Mouse (Mus musculus) midbrain, embryonic 11.5 days (tissue): ENCODE data around the gene Gm8994. TPM values are rescaled to one million over a fixed set of nuclear protein-coding genes. Genes with fewer than 3 reads are reported as not detected.
"Not testable (repeated sequence)": the region's sequence is repeated elsewhere in the genome, so short reads cannot be mapped to it uniquely, and the experiment has no call there.

Experiments
- ATAC-seq: fragments of 200-750 bp; cut with Nextera tagmentation; 2 replicates; pipeline ENCODE4 v1.8.0; 2017; ENCODE audit warnings: moderate TSS enrichment, moderate library complexity; ENCODE audit not compliant: low FRiP score
- DNase-seq: peaks from one replicate; pipeline ENCODE4 v3.0.0; 2015; ENCODE audit warnings: low spot score; ENCODE audit errors: missing footprints
- H3K27ac ChIP-seq: fragments of 300-500 bp; sonication (generic); 2 replicates; pipeline ENCODE4 v1.5.1; 2014; ENCODE audit warnings: low read depth, low read length
- H3K27me3 ChIP-seq: fragments of 300-500 bp; sonication (generic); 2 replicates; pipeline ENCODE4 v1.6.1; 2014; ENCODE audit warnings: mild to moderate bottlenecking, low read length, moderate library complexity, mixed read lengths; ENCODE audit not compliant: control insufficient read depth, insufficient read depth
- H3K36me3 ChIP-seq: fragments of 300-500 bp; sonication (generic); 2 replicates; pipeline ENCODE4 v1.6.1; 2014; ENCODE audit warnings: mild to moderate bottlenecking, low read length, moderate library complexity, mixed read lengths; ENCODE audit not compliant: control insufficient read depth, insufficient read depth
- H3K4me1 ChIP-seq: fragments of 300-500 bp; sonication (generic); 2 replicates; pipeline ENCODE4 v1.6.1; 2014; ENCODE audit warnings: low read length; ENCODE audit not compliant: control insufficient read depth, insufficient read depth
- H3K4me2 ChIP-seq: fragments of 300-500 bp; sonication (generic); 2 replicates; pipeline ENCODE4 v1.6.1; 2014; ENCODE audit warnings: mild to moderate bottlenecking, moderate library complexity
- H3K4me3 ChIP-seq: fragments of 300-500 bp; sonication (generic); 2 replicates; pipeline ENCODE4 v1.5.1; 2014; ENCODE audit warnings: low read depth, low read length
- H3K9ac ChIP-seq: fragments of 300-500 bp; sonication (generic); 2 replicates; pipeline ENCODE4 v1.6.1; 2014; ENCODE audit warnings: low read length
- H3K9me3 ChIP-seq: fragments of 300-500 bp; sonication (generic); 2 replicates; pipeline ENCODE4 v1.6.1; 2016; ENCODE audit warnings: low read length; ENCODE audit not compliant: control insufficient read depth
- WGBS: fragments of 180-500 bp; shearing (Covaris S2); extraction: QIAGEN DNeasy Blood & Tissue Kit; methylation state at CpG from one replicate; pipeline ENCODE4 v1.1.7; 2014; 5-methylcytosine and 5-hydroxymethylcytosine counted together
- polyA plus RNA-seq: library from polyadenylated mRNA; unstranded; fragments of >200 nt; fragmentation: Nextera tagmentation; extraction: Ambion mirVana; gene quantifications from 2 replicates; pipeline ENCODE4 v1.2.1, GENCODE M21; 2014

Gm8994 gene
- polyA plus RNA-seq = not detected in 2 replicates

- not testable (repeated sequence) for H3K4me2 ChIP-seq, H3K9me3 ChIP-seq, H3K27ac ChIP-seq, H3K9ac ChIP-seq, H3K36me3 ChIP-seq, DNase-seq, ATAC-seq, H3K4me3 ChIP-seq, H3K27me3 ChIP-seq, H3K4me1 ChIP-seq
- WGBS = 89% methylated on average over 4 of the region's 4 CpGs
Measured at GRCm38 (mm10) chr6:136327239-136327638, at the start of gene Gm8994. Gene Gm8994 (plus strand): TSS chr6:136327539.

- no peak for DNase-seq
- no peaks in the 10 kb centered on the region for H3K4me1 ChIP-seq
- H3K27ac ChIP-seq = no peak overlapping the region
Measured at GRCm38 (mm10) chr6:136277685-136278084, 49.7 kb upstream of the Gm8994 start.

GRCm38 (mm10) chr6:136284565-136284964 is 42.8 kb upstream of the Gm8994 start:
- H3K27me3 ChIP-seq = no peaks in the 10 kb centered on the region
- 91% methylated on average over 8 of the region's 8 CpGs for WGBS

More at GRCm38 (mm10) chr6:136277685-136278084, 49.7 kb upstream of the Gm8994 start:
- H3K4me2 ChIP-seq = no peak overlapping the region
- no peaks in the 10 kb centered on the region for H3K36me3 ChIP-seq
- no peaks in the 10 kb centered on the region for H3K27me3 ChIP-seq
- H3K4me3 ChIP-seq = no peak overlapping the region
- ATAC-seq = no peak
- H3K9ac ChIP-seq = no peak overlapping the region
- 87% methylated on average over 4 of the region's 4 CpGs for WGBS
- no peaks in the 10 kb centered on the region for H3K9me3 ChIP-seq

GRCm38 (mm10) chr6:136286180-136286579 is 41.2 kb upstream of the Gm8994 start:
- H3K27me3 ChIP-seq = no peaks in the 10 kb centered on the region
- no peak overlapping the region for H3K4me2 ChIP-seq
- no peaks in the 10 kb centered on the region for H3K9me3 ChIP-seq
- H3K27ac ChIP-seq = no peak overlapping the region
- no peak for DNase-seq
- H3K36me3 ChIP-seq = no peaks in the 10 kb centered on the region
- no peaks in the 10 kb centered on the region for H3K4me1 ChIP-seq
- H3K9ac ChIP-seq = no peak overlapping the region
- H3K4me3 ChIP-seq = no peak overlapping the region
- no peak for ATAC-seq
- WGBS = 88% methylated on average over 11 of the region's 11 CpGs

More at GRCm38 (mm10) chr6:136284565-136284964, 42.8 kb upstream of the Gm8994 start:
- H3K4me3 ChIP-seq = no peak overlapping the region
- no peaks in the 10 kb centered on the region for H3K9me3 ChIP-seq
- H3K27ac ChIP-seq = no peak overlapping the region
- H3K4me1 ChIP-seq = no peaks in the 10 kb centered on the region
- no peaks in the 10 kb centered on the region for H3K36me3 ChIP-seq
- ATAC-seq = no peak
- DNase-seq = no peak
- H3K4me2 ChIP-seq = no peak overlapping the region
- H3K9ac ChIP-seq = no peak overlapping the region

GRCm38 (mm10) chr6:136286589-136286988 is 40.8 kb upstream of the Gm8994 start:
- no peak overlapping the region for H3K27ac ChIP-seq
- no peaks in the 10 kb centered on the region for H3K4me1 ChIP-seq
- H3K36me3 ChIP-seq = no peaks in the 10 kb centered on the region
- DNase-seq (no peak), ATAC-seq (no peak)
- H3K9me3 ChIP-seq = no peaks in the 10 kb centered on the region
- H3K9ac ChIP-seq = no peak overlapping the region
- H3K4me2 ChIP-seq = no peak overlapping the region
- WGBS = 82% methylated on average over 4 of the region's 4 CpGs
- H3K27me3 ChIP-seq = no peaks in the 10 kb centered on the region
- H3K4me3 ChIP-seq = no peak overlapping the region

- ATAC-seq (no peak), DNase-seq (no peak)
- H3K4me1 ChIP-seq = no peaks in the 10 kb centered on the region
- no peaks in the 10 kb centered on the region for H3K36me3 ChIP-seq
- no peaks in the 10 kb centered on the region for H3K9me3 ChIP-seq
- H3K27ac ChIP-seq = no peak overlapping the region
- 98% methylated on average over 3 of the region's 3 CpGs for WGBS
- H3K4me3 ChIP-seq = no peak overlapping the region
- H3K9ac ChIP-seq = no peak overlapping the region
- H3K4me2 ChIP-seq = no peak overlapping the region
- H3K27me3 ChIP-seq = no peaks in the 10 kb centered on the region
Measured at GRCm38 (mm10) chr6:136291424-136291823, 35.9 kb upstream of the Gm8994 start.

GRCm38 (mm10) chr6:136291951-136292714 is 35.2 kb upstream of the Gm8994 start:
- Histone ChIP-seq H3K27ac (no peak overlapping the region), H3K4me2 (no peak overlapping the region), H3K4me1 (no peaks in the 10 kb centered on the region), H3K4me3 (no peak overlapping the region), H3K9ac (no peak overlapping the region), H3K27me3 (no peaks in the 10 kb centered on the region), H3K9me3 (no peaks in the 10 kb centered on the region), H3K36me3 (no peaks in the 10 kb centered on the region)
- DNase-seq (no peak), ATAC-seq (no peak)
- 80% methylated on average over 11 of the region's 11 CpGs for WGBS

- no peak overlapping the region for H3K4me3 ChIP-seq
- DNase-seq (no peak), ATAC-seq (no peak)
- H3K9ac ChIP-seq = no peak overlapping the region
- H3K27me3 ChIP-seq = no peaks in the 10 kb centered on the region
- no peak overlapping the region for H3K27ac ChIP-seq
- H3K4me2 ChIP-seq = no peak overlapping the region
- H3K36me3 ChIP-seq = no peaks in the 10 kb centered on the region
- H3K4me1 ChIP-seq = no peaks in the 10 kb centered on the region
- H3K9me3 ChIP-seq = no peaks in the 10 kb centered on the region
- 88% methylated on average over 6 of the region's 6 CpGs for WGBS
Measured at GRCm38 (mm10) chr6:136293700-136294099, 33.6 kb upstream of the Gm8994 start.

- no peak overlapping the region for H3K9ac ChIP-seq
- no peaks in the 10 kb centered on the region for H3K9me3 ChIP-seq
- 77% methylated on average over 4 of the region's 4 CpGs for WGBS
- no peak overlapping the region for H3K4me2 ChIP-seq
- H3K4me3 ChIP-seq = no peak overlapping the region
- no peaks in the 10 kb centered on the region for H3K36me3 ChIP-seq
- H3K27ac ChIP-seq = no peak overlapping the region
- DNase-seq (no peak), ATAC-seq (no peak)
- H3K4me1 ChIP-seq = no peaks in the 10 kb centered on the region
- H3K27me3 ChIP-seq = no peaks in the 10 kb centered on the region
Measured at GRCm38 (mm10) chr6:136295821-136296220, 31.5 kb upstream of the Gm8994 start.
